Mouse (Mus musculus) forebrain, postnatal 0 days (tissue): ENCODE results near the gene Rpl14. TPM values are rescaled to one million over a fixed set of nuclear protein-coding genes. Genes with fewer than 3 reads are reported as not detected.

Source experiments
- ATAC-seq: fragments of 200-750 bp; cut with Nextera tagmentation; 2 replicates; pipeline ENCODE4 v1.8.0; 2017; ENCODE audit warnings: mild to moderate bottlenecking, moderate library complexity
- DNase-seq: peaks from one replicate; pipeline ENCODE4 v3.0.0-alpha.2; 2015
- H3K27ac ChIP-seq: fragments of 300-500 bp; sonication (generic); 2 replicates; pipeline ENCODE4 v1.5.1; 2014; ENCODE audit warnings: low read depth, mild to moderate bottlenecking, antibody characterized with exemption, low read length, moderate library complexity, mixed read lengths
- H3K27me3 ChIP-seq: fragments of 300-500 bp; sonication (generic); 2 replicates; pipeline ENCODE4 v1.6.1; 2014; ENCODE audit warnings: mild to moderate bottlenecking, low read length, mixed read lengths; ENCODE audit not compliant: insufficient read depth
- H3K36me3 ChIP-seq: fragments of 300-500 bp; sonication (generic); 2 replicates; pipeline ENCODE4 v1.6.1; 2014; ENCODE audit warnings: mild to moderate bottlenecking, moderate library complexity; ENCODE audit not compliant: insufficient read depth
- H3K4me1 ChIP-seq: fragments of 300-500 bp; sonication (generic); 2 replicates; pipeline ENCODE4 v1.6.1; 2014; ENCODE audit warnings: antibody characterized with exemption; ENCODE audit not compliant: insufficient read depth
- H3K4me2 ChIP-seq: fragments of 300-500 bp; sonication (generic); 2 replicates; pipeline ENCODE4 v1.6.1; 2014; ENCODE audit warnings: low read depth, mild to moderate bottlenecking, moderate library complexity
- H3K4me3 ChIP-seq: fragments of 300-500 bp; sonication (generic); 2 replicates; pipeline ENCODE4 v1.5.1; 2014; ENCODE audit warnings: low read depth, low read length, mixed read lengths
- H3K9ac ChIP-seq: fragments of 300-500 bp; sonication (generic); 2 replicates; pipeline ENCODE4 v1.6.1; 2014; ENCODE audit warnings: mild to moderate bottlenecking
- H3K9me3 ChIP-seq: fragments of 300-500 bp; sonication (generic); 2 replicates; pipeline ENCODE4 v1.6.1; 2016; ENCODE audit warnings: low read length
- CTCF ChIP-seq: sonication (generic); IDR thresholded peaks from 2 replicates; pipeline ENCODE4 v1.5.1; 2016; ENCODE audit warnings: antibody characterized with exemption, control low read depth, low read depth
- WGBS: fragments of 180-500 bp; shearing (Covaris S2); extraction: QIAGEN DNeasy Blood & Tissue Kit; methylation state at CpG from one replicate; pipeline ENCODE4 v1.1.7; 2014; 5-methylcytosine and 5-hydroxymethylcytosine counted together
- polyA plus RNA-seq: library from polyadenylated mRNA; unstranded; fragments of >200 nt; fragmentation: Nextera tagmentation; extraction: Ambion mirVana; gene quantifications from 2 replicates; pipeline ENCODE4 v1.2.1, GENCODE M21; 2015
- total RNA-seq: library from RNA; depleted of rRNA; stranded (reverse); fragments of >200 nt; gene quantifications from 2 replicates; pipeline ENCODE4 v1.2.3, GENCODE M21; 2014

The Rpl14 gene
- total and polyA plus RNA-seq, 2 experiments from 2014 or later, result 449 to 491 TPM

GRCm38 (mm10) chr9:120575748-120576661, 4.8 kb downstream of the Rpl14 start:
- H3K9ac ChIP-seq, result no peak overlapping the region
- 61% methylated on average over 6 of the region's 6 CpGs for WGBS
- H3K27ac ChIP-seq, result no peak overlapping the region
- no peak for ATAC-seq
- no peaks in the 10 kb centered on the region for H3K27me3 ChIP-seq
- no peak for DNase-seq
- H3K36me3 ChIP-seq, result peaks cover 34% of the 10 kb centered on the region
- H3K4me2 ChIP-seq, result no peak overlapping the region
- peak; percentile 42 for TF ChIP-seq CTCF
- no peak overlapping the region for H3K4me3 ChIP-seq
- H3K4me1 ChIP-seq, result peaks cover 4% of the 10 kb centered on the region; the same call in 1 of the 2 replicates
- H3K9me3 ChIP-seq, result no peaks in the 10 kb centered on the region

GRCm38 (mm10) chr9:120576662-120577013, 5.4 kb downstream of the Rpl14 start:
- ATAC-seq, result 0 out of 2 replicates have a peak, but pooled peaks have one; percentile 2
- 9% methylated on average over 4 of the region's 4 CpGs for WGBS
- no peak for TF ChIP-seq CTCF
- Histone ChIP-seq H3K4me3 (peak overlapping the region; percentile 66), H3K27me3 (no peaks in the 10 kb centered on the region), H3K4me1 (peaks cover 4% of the 10 kb centered on the region; the same call in 1 of the 2 replicates), H3K9ac (0 out of 2 replicates have a peak overlapping the region, but pooled peaks have one; percentile 79), H3K4me2 (peak overlapping the region; percentile 91), H3K9me3 (no peaks in the 10 kb centered on the region), H3K27ac (0 out of 2 replicates have a peak overlapping the region, but pooled peaks have one; percentile 16), H3K36me3 (peaks cover 34% of the 10 kb centered on the region)
- DNase-seq, result no peak

- peak; percentile 36 for TF ChIP-seq CTCF
- peaks cover 34% of the 10 kb centered on the region for H3K36me3 ChIP-seq
- peaks cover 4% of the 10 kb centered on the region; the same call in 1 of the 2 replicates for H3K4me1 ChIP-seq
- H3K9ac ChIP-seq, result peak overlapping the region; percentile 79
- peak; percentile 96 for DNase-seq
- 1% methylated on average over 43 of the region's 43 CpGs for WGBS
- peak overlapping the region; percentile 91 for H3K4me2 ChIP-seq
- H3K9me3 ChIP-seq, result no peaks in the 10 kb centered on the region
- peak overlapping the region; percentile 60 for H3K27ac ChIP-seq
- peak; percentile 97 for ATAC-seq
- H3K27me3 ChIP-seq, result no peaks in the 10 kb centered on the region
- H3K4me3 ChIP-seq, result peak overlapping the region; percentile 66
These were observed 5.9 kb downstream of the Rpl14 start for GRCm38 (mm10) chr9:120577133-120577651.

GRCm38 (mm10) chr9:120577706-120578405, 6.6 kb downstream of the Rpl14 start:
- ATAC-seq (no peak), DNase-seq (no peak)
- H3K9me3 ChIP-seq, result no peaks in the 10 kb centered on the region
- peaks cover 7% of the 10 kb centered on the region; the same call in 1 of the 2 replicates for H3K4me1 ChIP-seq
- H3K9ac ChIP-seq, result peak overlapping the region; percentile 79
- H3K27me3 ChIP-seq, result no peaks in the 10 kb centered on the region
- no peak for TF ChIP-seq CTCF
- WGBS, result 52% methylated on average over 12 of the region's 12 CpGs
- peaks cover 30% of the 10 kb centered on the region for H3K36me3 ChIP-seq
- peak overlapping the region; percentile 60 for H3K27ac ChIP-seq
- peak overlapping the region; percentile 66 for H3K4me3 ChIP-seq
- H3K4me2 ChIP-seq, result peak overlapping the region; percentile 91

- ATAC-seq, result no peak
- TF ChIP-seq CTCF, result no peak
- no peak overlapping the region for H3K4me2 ChIP-seq
These were observed 7.5 kb downstream of the Rpl14 start for GRCm38 (mm10) chr9:120578701-120579100.

GRCm38 (mm10) chr9:120579808-120580207, 8.6 kb downstream of the Rpl14 start:
- Histone ChIP-seq H3K27me3 (no peaks in the 10 kb centered on the region), H3K4me3 (no peak overlapping the region), H3K4me1 (peaks cover 7% of the 10 kb centered on the region; the same call in 1 of the 2 replicates), H3K27ac (no peak overlapping the region), H3K4me2 (no peak overlapping the region), H3K9me3 (no peaks in the 10 kb centered on the region), H3K9ac (no peak overlapping the region), H3K36me3 (peaks cover 12% of the 10 kb centered on the region)
- DNase-seq (no peak), ATAC-seq (no peak)
- 71% methylated on average over 7 of the region's 7 CpGs for WGBS
- no peak for TF ChIP-seq CTCF

More at GRCm38 (mm10) chr9:120578701-120579100, 7.5 kb downstream of the Rpl14 start:
- Histone ChIP-seq H3K9me3 (no peaks in the 10 kb centered on the region), H3K4me3 (no peak overlapping the region), H3K27ac (no peak overlapping the region), H3K4me1 (peaks cover 7% of the 10 kb centered on the region; the same call in 1 of the 2 replicates), H3K9ac (no peak overlapping the region), H3K27me3 (no peaks in the 10 kb centered on the region), H3K36me3 (peaks cover 23% of the 10 kb centered on the region)
- WGBS, result 78% methylated on average over 6 of the region's 6 CpGs
- no peak for DNase-seq
